Mouse (Mus musculus): ENCODE measurements around the gene Ppm1m. TPM values are rescaled to one million over a fixed set of nuclear protein-coding genes. Genes with fewer than 3 reads are reported as not detected.
A peak's percentile ranks its signal among the peaks of the same experiment; 100 is the strongest.
"Not testable (repeated sequence)": the region's sequence is repeated elsewhere in the genome, so short reads cannot be mapped to it uniquely, and the experiment has no call there.

The Ppm1m gene
- polyA plus RNA-seq, 1 experiment, result 24.1 TPM

DNA sequence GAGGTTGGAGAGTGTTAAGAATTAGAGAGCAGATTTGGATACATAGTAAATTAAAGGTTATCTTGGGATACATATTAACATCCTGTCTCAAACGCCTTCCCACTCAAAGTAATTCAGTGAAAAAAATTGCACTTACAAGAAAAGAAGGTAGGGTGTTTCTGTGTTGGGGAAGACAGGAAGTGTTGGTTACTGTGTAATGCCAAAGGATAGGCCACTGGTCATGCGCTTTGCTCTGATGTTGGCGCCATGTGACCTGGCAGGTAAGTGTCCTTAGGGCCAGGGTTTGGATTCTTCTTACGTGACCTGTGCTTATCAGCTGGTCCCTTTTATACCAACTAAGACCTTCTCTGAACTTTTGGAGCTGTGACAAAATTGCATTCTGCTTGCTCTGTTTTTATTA lies 17.4 kb downstream of the Ppm1m start:
- TF ChIP-seq CTCF (IDR thresholded peaks at IDR 0.05; ENCODE audit: borderline replicate concordance, extremely low read depth, insufficient read depth, insufficient read length) (no peak), POLR2A (IDR thresholded peaks at IDR 0.05; ENCODE audit: borderline replicate concordance, extremely low read depth, insufficient read depth, insufficient read length, poor library complexity, severe bottlenecking) (no peak)
- DNase-seq (ENCODE audit: low read depth), result no peak

DNA sequence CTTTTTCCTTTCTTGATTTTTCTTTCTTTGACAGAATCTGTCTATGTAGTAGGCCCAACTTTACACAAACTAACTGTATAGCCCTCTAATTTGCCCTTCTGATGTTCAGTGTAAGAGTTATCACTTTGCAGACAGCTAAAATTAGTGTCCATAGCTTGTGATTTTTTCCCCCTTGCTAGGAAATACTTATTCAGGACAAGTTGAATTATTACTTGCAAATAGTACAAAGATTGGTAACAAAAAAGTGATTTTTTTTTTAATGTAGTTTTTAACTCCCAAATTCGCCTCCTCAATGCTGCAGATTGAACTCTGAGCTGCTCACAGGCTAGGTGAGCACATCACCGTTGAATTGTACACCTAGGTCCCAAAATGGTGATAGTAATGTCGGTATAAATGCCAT lies 19.6 kb downstream of the Ppm1m start:
- no peak for DNase-seq (ENCODE audit: low read depth)
- no peak for TF ChIP-seq POLR2A (IDR thresholded peaks at IDR 0.05; ENCODE audit: borderline replicate concordance, extremely low read depth, insufficient read depth, insufficient read length, poor library complexity, severe bottlenecking)

DNA sequence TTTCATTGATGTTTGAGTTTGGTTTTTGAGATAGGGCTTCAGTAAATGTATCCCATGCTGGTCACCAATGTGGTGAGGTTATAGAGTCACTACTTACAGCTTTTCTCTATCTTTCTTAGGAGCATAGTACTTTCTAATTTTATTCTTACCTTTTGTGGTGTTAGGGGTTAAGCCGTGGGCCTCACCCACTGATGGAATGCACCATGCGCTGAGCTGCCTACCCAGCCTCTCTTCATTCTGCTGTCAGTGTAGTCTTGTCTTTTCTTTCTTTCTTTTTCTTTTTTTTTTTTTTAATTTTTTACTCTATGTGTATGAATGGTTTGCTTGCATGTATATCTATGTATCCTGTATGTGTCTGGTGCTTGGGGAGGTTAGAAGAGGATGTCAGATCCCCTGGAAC lies 20.1 kb downstream of the Ppm1m start:
- TF ChIP-seq POLR2A (IDR thresholded peaks at IDR 0.05; ENCODE audit: borderline replicate concordance, extremely low read depth, insufficient read depth, insufficient read length, poor library complexity, severe bottlenecking) (no peak), CTCF (IDR thresholded peaks at IDR 0.05; ENCODE audit: borderline replicate concordance, extremely low read depth, insufficient read depth, insufficient read length) (no peak)

DNA sequence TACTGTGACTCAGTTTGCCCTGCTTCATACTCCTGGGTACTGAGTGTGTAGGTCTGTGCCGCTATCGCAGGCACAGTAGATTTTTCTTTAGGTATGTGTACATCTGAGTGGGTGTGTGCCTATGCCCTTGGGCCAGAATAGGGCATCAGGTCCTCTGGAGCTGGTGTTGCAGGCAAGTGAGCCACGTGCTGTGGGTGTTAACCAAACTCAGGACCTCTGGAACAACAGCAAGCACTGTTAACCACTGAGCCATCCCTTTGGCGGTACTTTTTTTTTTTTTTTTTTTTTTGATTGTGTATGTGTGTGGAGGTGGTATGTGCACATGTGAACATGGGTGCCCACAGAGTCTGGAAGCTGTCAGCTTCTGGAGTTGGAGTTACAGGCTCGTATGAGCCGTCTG lies 21.7 kb downstream of the Ppm1m start:
- TF ChIP-seq CTCF (IDR thresholded peaks at IDR 0.05; ENCODE audit: borderline replicate concordance, extremely low read depth, insufficient read depth, insufficient read length) (no peak), POLR2A (IDR thresholded peaks at IDR 0.05; ENCODE audit: borderline replicate concordance, extremely low read depth, insufficient read depth, insufficient read length, poor library complexity, severe bottlenecking) (no peak)
- DNase-seq (ENCODE audit: low read depth), result no peak

More for the DNA sequence above, 20.1 kb downstream of the Ppm1m start:
- DNase-seq (ENCODE audit: low read depth), result no peak

DNA sequence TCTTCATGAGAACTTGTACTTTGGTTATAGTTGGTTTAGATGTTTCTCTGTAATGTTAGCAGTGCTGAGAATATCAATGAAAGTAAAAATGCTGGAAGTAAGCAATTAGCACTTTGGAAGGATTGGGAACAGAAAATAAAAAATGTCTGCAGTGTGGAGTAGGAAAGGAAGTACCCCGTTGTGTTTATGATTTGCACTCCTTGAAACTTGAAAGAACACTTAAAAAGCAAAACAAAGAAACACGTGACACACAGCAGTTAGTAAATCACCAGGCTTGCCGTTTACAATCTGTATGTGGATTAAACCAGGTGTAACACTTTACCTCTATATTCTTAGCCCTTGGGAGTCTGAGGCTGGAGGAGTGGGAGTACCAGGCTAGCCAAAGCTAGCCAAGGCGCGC lies 22.8 kb downstream of the Ppm1m start:
- no peak for DNase-seq (ENCODE audit: low read depth)
- TF ChIP-seq CTCF (IDR thresholded peaks at IDR 0.05; ENCODE audit: borderline replicate concordance, extremely low read depth, insufficient read depth, insufficient read length) (no peak), POLR2A (IDR thresholded peaks at IDR 0.05; ENCODE audit: borderline replicate concordance, extremely low read depth, insufficient read depth, insufficient read length, poor library complexity, severe bottlenecking) (no peak)

GRCm38 (mm10) chr9:106175552-106176200 lies 23.9 kb downstream of the Ppm1m start:
- TF ChIP-seq POLR2A (IDR thresholded peaks at IDR 0.05; ENCODE audit: borderline replicate concordance, extremely low read depth, insufficient read depth, insufficient read length, poor library complexity, severe bottlenecking) (no peak), CTCF (IDR thresholded peaks at IDR 0.05; ENCODE audit: borderline replicate concordance, extremely low read depth, insufficient read depth, insufficient read length) (no peak)
- DNase-seq (ENCODE audit: low read depth), result no peak

GRCm38 (mm10) chr9:106173363-106173762 lies 26.2 kb downstream of the Ppm1m start:
- no peak for DNase-seq (ENCODE audit: low read depth)
- no peak for TF ChIP-seq CTCF (IDR thresholded peaks at IDR 0.05; ENCODE audit: borderline replicate concordance, extremely low read depth, insufficient read depth, insufficient read length)
- TF ChIP-seq POLR2A (IDR thresholded peaks at IDR 0.05; ENCODE audit: borderline replicate concordance, extremely low read depth, insufficient read depth, insufficient read length, poor library complexity, severe bottlenecking), result no peak

- no peak for TF ChIP-seq CTCF (IDR thresholded peaks at IDR 0.05; ENCODE audit: borderline replicate concordance, extremely low read depth, insufficient read depth, insufficient read length)
- no peak for TF ChIP-seq POLR2A (IDR thresholded peaks at IDR 0.05; ENCODE audit: borderline replicate concordance, extremely low read depth, insufficient read depth, insufficient read length, poor library complexity, severe bottlenecking)
- DNase-seq (ENCODE audit: low read depth), result no peak
Observed at GRCm38 (mm10) chr9:106172527-106172926, 27.0 kb downstream of the Ppm1m start.

GRCm38 (mm10) chr9:106171346-106172158 lies 28.0 kb downstream of the Ppm1m start:
- TF ChIP-seq CTCF (IDR thresholded peaks at IDR 0.05; ENCODE audit: borderline replicate concordance, extremely low read depth, insufficient read depth, insufficient read length), result no peak
- no peak; the same call in 1 of the 2 replicates for TF ChIP-seq POLR2A (IDR thresholded peaks at IDR 0.05; ENCODE audit: borderline replicate concordance, extremely low read depth, insufficient read depth, insufficient read length, poor library complexity, severe bottlenecking)
- DNase-seq (ENCODE audit: low read depth), result peak; percentile 71

DNA sequence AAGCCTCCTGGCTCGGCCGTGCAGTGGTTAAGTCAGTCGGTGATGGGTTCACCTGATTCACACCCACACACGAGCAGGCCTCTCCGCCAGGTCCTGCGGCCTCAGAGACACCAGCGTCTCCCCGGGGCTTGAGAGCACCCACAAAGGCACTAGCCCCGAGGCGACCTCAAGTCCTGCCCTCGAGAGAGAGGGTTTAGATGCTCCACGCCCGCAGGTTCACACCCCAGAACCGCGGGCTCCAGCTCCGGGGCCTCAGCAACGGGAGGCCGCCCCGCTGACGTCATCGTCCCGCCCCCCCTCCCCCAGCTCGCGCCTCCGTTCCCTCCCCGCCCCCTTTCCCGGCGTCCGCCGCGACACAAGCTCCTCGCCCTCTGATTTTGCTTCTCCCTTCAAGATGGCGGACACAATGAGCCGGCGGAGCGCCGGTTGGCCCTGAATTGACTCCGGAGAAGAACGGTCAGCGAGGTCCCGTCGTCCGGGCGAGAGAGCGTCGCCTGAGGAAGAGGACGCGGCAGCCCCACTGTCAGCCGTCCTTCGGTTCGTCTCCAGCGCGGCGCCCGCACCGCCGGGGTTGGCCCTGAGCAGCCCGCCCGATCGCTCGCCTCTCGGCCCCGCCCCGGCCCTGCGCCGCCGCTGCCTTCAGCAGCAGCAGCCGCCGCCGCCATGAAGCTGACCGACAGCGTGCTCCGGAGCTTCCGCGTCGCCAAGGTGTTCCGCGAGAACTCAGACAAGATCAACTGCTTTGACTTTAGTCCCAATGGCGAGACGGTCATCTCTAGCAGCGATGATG lies 28.8 kb downstream of the Ppm1m start, which contains the start of gene Wdr82:
Gene Wdr82 (plus strand): TSS at position 373 of the 790 bp plus-strand sequence.
- TF ChIP-seq CTCF (IDR thresholded peaks at IDR 0.05; ENCODE audit: borderline replicate concordance, extremely low read depth, insufficient read depth, insufficient read length) (no peak), POLR2A (IDR thresholded peaks at IDR 0.05; ENCODE audit: borderline replicate concordance, extremely low read depth, insufficient read depth, insufficient read length, poor library complexity, severe bottlenecking) (peak; percentile 53; the same call in 1 of the 2 replicates)

DNA sequence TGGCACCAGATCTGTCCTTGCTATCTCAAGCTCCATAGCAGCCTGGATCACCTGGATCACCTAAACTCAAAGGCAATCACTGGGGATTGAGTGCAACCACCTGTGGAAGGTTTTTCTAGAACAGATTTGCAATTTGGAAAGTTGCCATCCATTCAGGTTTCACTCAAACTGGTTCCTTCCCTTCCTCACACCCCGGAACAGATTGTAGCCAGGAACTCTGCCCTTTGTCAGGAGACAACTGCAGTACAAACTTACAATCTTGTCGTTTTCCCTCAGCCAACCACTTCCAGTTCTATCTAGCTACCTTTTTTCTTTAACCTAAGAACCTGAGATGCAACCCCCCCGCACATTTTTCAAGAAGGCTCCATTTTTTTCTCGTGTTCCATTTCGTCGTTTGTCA lies 29.6 kb downstream of the Ppm1m start:
- no peak for DNase-seq (ENCODE audit: low read depth)
- TF ChIP-seq CTCF (IDR thresholded peaks at IDR 0.05; ENCODE audit: borderline replicate concordance, extremely low read depth, insufficient read depth, insufficient read length) (no peak), POLR2A (IDR thresholded peaks at IDR 0.05; ENCODE audit: borderline replicate concordance, extremely low read depth, insufficient read depth, insufficient read length, poor library complexity, severe bottlenecking) (no peak)

More for the DNA sequence above, 28.8 kb downstream of the Ppm1m start, which contains the start of gene Wdr82:
- DNase-seq (ENCODE audit: low read depth), result peak; percentile 97

- DNase-seq (ENCODE audit: low read depth), result not testable (repeated sequence)
Observed at GRCm38 (mm10) chr9:106169006-106169405, 30.5 kb downstream of the Ppm1m start.
